Mouse (Mus musculus) forebrain, postnatal 0 days (tissue): ENCODE data around the gene Wdfy1. TPM values are rescaled to one million over a fixed set of nuclear protein-coding genes. Genes with fewer than 3 reads are reported as not detected.

ENCODE experiments used
- ATAC-seq: fragments of 200-750 bp; cut with Nextera tagmentation; 2 replicates; pipeline ENCODE4 v1.8.0; 2017; ENCODE audit warnings: mild to moderate bottlenecking, moderate library complexity
- DNase-seq: peaks from one replicate; pipeline ENCODE4 v3.0.0-alpha.2; 2015
- H3K27ac ChIP-seq: fragments of 300-500 bp; sonication (generic); 2 replicates; pipeline ENCODE4 v1.5.1; 2014; ENCODE audit warnings: low read depth, mild to moderate bottlenecking, antibody characterized with exemption, low read length, moderate library complexity, mixed read lengths
- H3K27me3 ChIP-seq: fragments of 300-500 bp; sonication (generic); 2 replicates; pipeline ENCODE4 v1.6.1; 2014; ENCODE audit warnings: mild to moderate bottlenecking, low read length, mixed read lengths; ENCODE audit not compliant: insufficient read depth
- H3K36me3 ChIP-seq: fragments of 300-500 bp; sonication (generic); 2 replicates; pipeline ENCODE4 v1.6.1; 2014; ENCODE audit warnings: mild to moderate bottlenecking, moderate library complexity; ENCODE audit not compliant: insufficient read depth
- H3K4me1 ChIP-seq: fragments of 300-500 bp; sonication (generic); 2 replicates; pipeline ENCODE4 v1.6.1; 2014; ENCODE audit warnings: antibody characterized with exemption; ENCODE audit not compliant: insufficient read depth
- H3K4me2 ChIP-seq: fragments of 300-500 bp; sonication (generic); 2 replicates; pipeline ENCODE4 v1.6.1; 2014; ENCODE audit warnings: low read depth, mild to moderate bottlenecking, moderate library complexity
- H3K4me3 ChIP-seq: fragments of 300-500 bp; sonication (generic); 2 replicates; pipeline ENCODE4 v1.5.1; 2014; ENCODE audit warnings: low read depth, low read length, mixed read lengths
- H3K9ac ChIP-seq: fragments of 300-500 bp; sonication (generic); 2 replicates; pipeline ENCODE4 v1.6.1; 2014; ENCODE audit warnings: mild to moderate bottlenecking
- H3K9me3 ChIP-seq: fragments of 300-500 bp; sonication (generic); 2 replicates; pipeline ENCODE4 v1.6.1; 2016; ENCODE audit warnings: low read length
- CTCF ChIP-seq: sonication (generic); IDR thresholded peaks from 2 replicates; pipeline ENCODE4 v1.5.1; 2016; ENCODE audit warnings: antibody characterized with exemption, control low read depth, low read depth
- WGBS: fragments of 180-500 bp; shearing (Covaris S2); extraction: QIAGEN DNeasy Blood & Tissue Kit; methylation state at CpG from one replicate; pipeline ENCODE4 v1.1.7; 2014; 5-methylcytosine and 5-hydroxymethylcytosine counted together
- polyA plus RNA-seq: library from polyadenylated mRNA; unstranded; fragments of >200 nt; fragmentation: Nextera tagmentation; extraction: Ambion mirVana; gene quantifications from 2 replicates; pipeline ENCODE4 v1.2.1, GENCODE M21; 2015
- total RNA-seq: library from RNA; depleted of rRNA; stranded (reverse); fragments of >200 nt; gene quantifications from 2 replicates; pipeline ENCODE4 v1.2.3, GENCODE M21; 2014

Wdfy1 gene
- total and polyA plus RNA-seq, 2 experiments from 2014 or later = 72.8 to 90.1 TPM

DNA sequence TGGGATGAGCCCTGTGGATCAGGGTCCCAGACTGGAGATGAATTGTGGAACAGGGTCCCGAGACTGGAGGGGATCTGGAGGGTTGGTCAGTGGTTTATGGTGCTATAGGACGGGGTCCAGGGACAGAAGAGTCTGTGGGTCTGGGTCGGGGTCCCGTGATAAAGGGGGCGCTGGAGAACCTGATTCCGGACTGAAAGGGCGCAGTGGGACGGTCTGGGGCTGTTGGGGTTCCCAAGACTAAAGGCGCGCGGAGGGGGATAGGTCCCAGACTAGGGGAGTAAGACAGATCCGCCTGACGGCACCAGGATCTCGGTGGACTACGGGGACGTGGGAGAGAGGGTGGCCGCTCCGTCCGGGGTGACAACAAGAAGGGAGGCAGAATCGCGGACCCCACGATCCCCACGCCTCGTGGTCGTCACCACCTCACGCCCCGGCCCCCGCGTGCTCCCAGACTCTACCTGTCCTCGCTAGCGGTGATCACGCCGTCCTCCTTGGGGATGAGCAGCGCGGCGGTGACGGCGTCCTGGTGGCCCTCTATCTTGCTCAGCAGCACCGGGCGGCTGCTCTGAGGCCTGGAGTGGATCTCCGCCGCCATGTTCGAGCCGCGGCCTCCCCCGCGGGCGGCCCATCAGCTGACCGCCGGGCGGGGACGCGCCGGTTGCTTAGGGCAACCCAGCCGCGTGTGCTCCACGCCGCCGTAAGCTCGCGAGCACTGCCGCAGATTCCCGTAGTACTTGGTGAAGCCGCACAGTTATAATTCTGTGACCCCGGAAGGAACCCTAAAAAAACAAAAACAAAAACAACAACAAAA is 14.6 kb downstream of the Wdfy1 start:
- Histone ChIP-seq H3K27ac (peak overlapping the region; percentile 66), H3K4me1 (peaks cover 24% of the 10 kb centered on the region), H3K4me3 (peak overlapping the region; percentile 87), H3K4me2 (peak overlapping the region; percentile 92), H3K9ac (peak overlapping the region; percentile 85), H3K9me3 (no peaks in the 10 kb centered on the region), H3K36me3 (no peaks in the 10 kb centered on the region), H3K27me3 (no peaks in the 10 kb centered on the region)
- ATAC-seq (peak; percentile 99), DNase-seq (peak; percentile 94)
- TF ChIP-seq CTCF = 0 out of 2 replicates have a peak, but pooled peaks have one; percentile 2
- 2% methylated on average over 65 of the region's 65 CpGs for WGBS

DNA sequence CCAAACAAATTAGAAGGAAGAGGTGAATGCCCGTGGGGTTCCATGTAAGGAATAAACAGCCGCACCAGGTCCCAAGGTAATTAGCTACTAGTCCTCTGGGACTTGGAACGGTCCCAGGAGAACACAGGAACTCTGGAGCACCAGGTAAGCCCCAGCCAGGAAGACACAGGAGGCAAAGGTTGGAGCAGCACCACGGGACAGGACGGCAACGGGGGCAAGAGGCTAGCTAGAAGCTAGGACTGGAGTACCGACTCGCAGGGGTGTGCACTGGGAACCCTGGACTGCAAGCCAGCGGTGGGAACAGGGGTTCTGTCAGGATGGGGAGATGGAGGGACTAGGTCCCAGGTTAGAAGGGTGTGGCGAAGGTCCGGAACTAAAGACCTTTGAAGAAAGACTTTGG is 15.3 kb downstream of the Wdfy1 start:
- H3K27me3 ChIP-seq = no peaks in the 10 kb centered on the region
- ATAC-seq (no peak), DNase-seq (no peak)
- no peak for TF ChIP-seq CTCF
- no peaks in the 10 kb centered on the region for H3K9me3 ChIP-seq
- peaks cover 24% of the 10 kb centered on the region for H3K4me1 ChIP-seq
- no peak overlapping the region for H3K27ac ChIP-seq
- peak overlapping the region; percentile 92 for H3K4me2 ChIP-seq
- H3K36me3 ChIP-seq = no peaks in the 10 kb centered on the region
- peak overlapping the region; percentile 87 for H3K4me3 ChIP-seq
- WGBS = 8% methylated on average over 11 of the region's 11 CpGs
- H3K9ac ChIP-seq = peak overlapping the region; percentile 85

DNA sequence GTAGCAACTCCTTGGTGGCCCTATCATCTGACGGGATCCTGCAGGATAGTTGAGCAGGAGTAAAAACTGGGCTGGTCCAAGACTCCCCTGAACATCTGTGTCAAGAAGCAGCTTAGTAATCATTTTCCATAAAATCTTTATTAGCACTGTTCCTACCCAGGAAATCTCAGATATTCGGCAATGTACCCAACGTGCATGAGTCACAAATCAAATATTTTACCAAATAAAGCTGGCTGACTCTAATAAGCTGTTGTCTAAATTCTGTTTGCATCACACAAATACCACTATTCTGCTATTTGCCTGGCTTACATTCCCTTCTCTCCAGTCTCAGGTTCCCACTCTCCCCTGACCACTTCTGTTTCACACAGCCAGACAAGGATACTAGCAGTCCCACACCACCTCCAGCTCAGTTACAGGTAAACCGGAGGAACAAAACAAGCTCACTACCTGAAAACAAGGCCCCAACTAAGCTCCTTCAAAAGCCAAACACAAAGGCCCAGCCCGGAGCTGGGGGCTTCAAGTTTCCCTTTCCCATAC is 16.4 kb downstream of the Wdfy1 start:
- H3K9ac ChIP-seq = no peak overlapping the region
- no peaks in the 10 kb centered on the region for H3K27me3 ChIP-seq
- H3K36me3 ChIP-seq = no peaks in the 10 kb centered on the region
- peaks cover 24% of the 10 kb centered on the region for H3K4me1 ChIP-seq
- WGBS = 49% methylated on average over 5 of the region's 5 CpGs
- H3K27ac ChIP-seq = no peak overlapping the region
- H3K4me2 ChIP-seq = peak overlapping the region; percentile 92
- H3K9me3 ChIP-seq = no peaks in the 10 kb centered on the region
- H3K4me3 ChIP-seq = 0 out of 2 replicates have a peak overlapping the region, but pooled peaks have one; percentile 1
- no peak for TF ChIP-seq CTCF
- ATAC-seq (no peak), DNase-seq (no peak)

DNA sequence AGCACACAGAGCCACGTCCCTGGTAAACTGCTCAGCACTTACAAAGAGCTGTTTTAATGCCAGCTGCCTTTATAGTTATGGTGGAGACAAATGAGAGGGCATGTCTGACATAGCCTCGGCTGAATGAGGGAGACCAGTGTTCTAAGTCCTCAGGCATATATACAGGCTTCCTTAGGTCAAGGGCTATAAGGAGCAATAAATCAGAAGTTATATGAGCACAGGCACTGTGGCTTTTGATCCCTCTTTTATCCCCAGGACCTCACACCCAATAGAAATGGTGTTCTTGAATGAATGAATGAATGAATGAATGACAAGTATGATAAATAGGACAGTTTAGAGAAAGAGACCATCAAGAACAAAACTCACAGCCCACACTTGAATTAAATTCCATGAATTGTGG is 16.9 kb downstream of the Wdfy1 start:
- peak overlapping the region; percentile 92 for H3K4me2 ChIP-seq
- H3K9ac ChIP-seq = no peak overlapping the region

DNA sequence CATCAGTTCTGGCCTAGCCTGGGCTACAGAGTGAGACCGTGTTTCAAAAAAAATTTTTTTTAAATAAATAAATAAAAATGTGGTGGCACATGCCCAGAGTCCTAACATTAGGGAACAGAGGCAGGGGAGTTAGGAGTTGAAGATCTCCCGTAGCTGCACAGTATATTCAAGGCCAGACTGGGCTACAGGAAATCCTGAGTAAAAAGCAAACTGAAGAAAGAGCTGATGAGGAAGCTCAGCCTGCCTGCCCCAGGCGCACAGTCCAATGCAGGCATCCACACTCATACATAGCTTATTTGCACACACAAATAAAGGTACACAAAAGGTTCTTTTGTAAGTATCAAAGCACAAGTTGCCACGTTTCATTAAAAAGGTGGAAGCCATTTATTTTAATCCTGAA is 18.3 kb downstream of the Wdfy1 start:
- ATAC-seq (no peak), DNase-seq (no peak)
- no peak for TF ChIP-seq CTCF
- WGBS = 72% methylated on average over 4 of the region's 4 CpGs
- Histone ChIP-seq H3K27ac (no peak overlapping the region), H3K27me3 (no peaks in the 10 kb centered on the region), H3K4me3 (no peak overlapping the region), H3K9ac (no peak overlapping the region), H3K36me3 (no peaks in the 10 kb centered on the region), H3K4me1 (peaks cover 23% of the 10 kb centered on the region), H3K4me2 (no peak overlapping the region), H3K9me3 (no peaks in the 10 kb centered on the region)

More for the DNA sequence above, 16.9 kb downstream of the Wdfy1 start:
- DNase-seq = no peak
- Histone ChIP-seq H3K27ac (no peak overlapping the region), H3K4me3 (no peak overlapping the region), H3K36me3 (no peaks in the 10 kb centered on the region), H3K4me1 (peaks cover 24% of the 10 kb centered on the region), H3K27me3 (no peaks in the 10 kb centered on the region), H3K9me3 (no peaks in the 10 kb centered on the region)
- ATAC-seq = no peak
- WGBS = 31% methylated on average over 2 of the region's 2 CpGs
- TF ChIP-seq CTCF = no peak

DNA sequence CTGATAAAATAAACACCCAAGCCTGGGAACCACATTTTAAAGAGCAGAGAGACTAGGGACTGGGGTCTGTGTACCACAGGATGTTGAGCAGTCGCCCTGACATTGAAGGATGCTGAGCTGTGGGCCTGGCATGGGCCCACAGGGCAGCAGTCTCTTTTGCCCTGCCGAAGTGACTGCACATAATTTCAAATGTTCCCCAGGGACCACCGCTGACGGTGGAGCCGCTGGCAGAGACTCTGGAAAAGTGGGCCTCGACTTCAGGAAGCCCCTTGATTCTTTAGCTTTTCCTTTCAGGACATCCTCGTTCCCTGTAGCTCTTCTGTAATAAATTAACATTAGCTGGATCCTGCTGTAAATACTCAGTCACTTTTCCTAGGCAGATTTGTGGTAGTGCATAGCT is 18.8 kb downstream of the Wdfy1 start:
- no peak overlapping the region for H3K9ac ChIP-seq
- DNase-seq (no peak), ATAC-seq (no peak)
- no peak overlapping the region for H3K27ac ChIP-seq
- H3K9me3 ChIP-seq = no peaks in the 10 kb centered on the region
- peaks cover 18% of the 10 kb centered on the region for H3K4me1 ChIP-seq
- no peak overlapping the region for H3K4me2 ChIP-seq
- TF ChIP-seq CTCF = no peak
- WGBS = 77% methylated on average over 7 of the region's 7 CpGs
- H3K36me3 ChIP-seq = no peaks in the 10 kb centered on the region
- H3K4me3 ChIP-seq = no peak overlapping the region
- no peaks in the 10 kb centered on the region for H3K27me3 ChIP-seq

DNA sequence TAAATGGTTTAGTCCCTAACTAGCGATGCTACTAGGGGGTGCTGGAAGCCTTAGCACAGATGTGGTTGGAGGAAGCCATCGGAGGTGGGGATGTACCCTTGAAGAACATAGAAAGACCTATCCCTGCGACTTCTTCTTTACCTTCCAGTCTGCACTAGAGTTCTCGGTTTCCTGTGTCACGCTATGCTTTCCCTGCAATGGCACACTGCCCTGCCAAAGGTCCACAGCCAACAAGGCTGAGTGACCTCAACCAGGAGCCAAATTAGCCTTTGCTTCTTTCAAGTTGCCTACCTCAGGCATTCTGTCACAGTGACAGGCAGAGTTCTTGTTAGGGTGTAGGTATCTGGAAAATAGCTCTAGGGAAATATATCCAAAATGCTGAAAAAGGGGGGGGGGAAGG is 19.5 kb downstream of the Wdfy1 start:
- Histone ChIP-seq H3K4me1 (peaks cover 17% of the 10 kb centered on the region), H3K27ac (no peak overlapping the region), H3K9me3 (no peaks in the 10 kb centered on the region), H3K36me3 (no peaks in the 10 kb centered on the region; the same call in 1 of the 2 replicates), H3K4me3 (no peak overlapping the region), H3K4me2 (no peak overlapping the region), H3K27me3 (no peaks in the 10 kb centered on the region), H3K9ac (no peak overlapping the region)
- 91% methylated on average over 5 of the region's 5 CpGs for WGBS
- TF ChIP-seq CTCF = no peak
- DNase-seq (no peak), ATAC-seq (no peak)
